Mouse (Mus musculus) liver, postnatal 0 days (tissue): ENCODE results near the gene Gtf2ird1. TPM values are rescaled to one million over a fixed set of nuclear protein-coding genes. Genes with fewer than 3 reads are reported as not detected.
A peak's percentile ranks its signal among the peaks of the same experiment; 100 is the strongest.

Source experiments
- ATAC-seq: fragments of 200-750 bp; cut with Nextera tagmentation; 2 replicates; pipeline ENCODE4 v1.8.0; 2017; ENCODE audit warnings: mild to moderate bottlenecking, moderate library complexity
- DNase-seq: peaks from one replicate; pipeline ENCODE4 v3.0.0-alpha.2; 2016
- H3K27ac ChIP-seq: fragments of 300-500 bp; sonication (generic); 2 replicates; pipeline ENCODE4 v1.5.1; 2014; ENCODE audit warnings: antibody characterized with exemption, moderate library complexity, mild to moderate bottlenecking, low read depth
- H3K27me3 ChIP-seq: fragments of 300-500 bp; sonication (generic); 2 replicates; pipeline ENCODE4 v1.6.1; 2014; ENCODE audit warnings: low read length, control low read depth, mixed read lengths; ENCODE audit not compliant: insufficient read depth
- H3K36me3 ChIP-seq: fragments of 300-500 bp; sonication (generic); replicated peaks from 2 replicates; pipeline ENCODE4 v1.6.1; 2014; ENCODE audit warnings: mild to moderate bottlenecking, control low read depth, low read length, moderate library complexity, mixed read lengths; ENCODE audit not compliant: insufficient read depth
- H3K4me1 ChIP-seq: fragments of 300-500 bp; sonication (generic); 2 replicates; pipeline ENCODE4 v1.6.1; 2014; ENCODE audit warnings: antibody characterized with exemption, mild to moderate bottlenecking, control low read depth; ENCODE audit not compliant: insufficient read depth
- H3K4me2 ChIP-seq: fragments of 300-500 bp; sonication (generic); 2 replicates; pipeline ENCODE4 v1.6.1; 2014; ENCODE audit warnings: low read depth, mild to moderate bottlenecking, low read length, moderate library complexity, mixed read lengths
- H3K4me3 ChIP-seq: fragments of 300-500 bp; sonication (generic); 2 replicates; pipeline ENCODE4 v1.5.1; 2014; ENCODE audit warnings: low read depth, low read length
- H3K9ac ChIP-seq: fragments of 300-500 bp; sonication (generic); replicated peaks from 2 replicates; pipeline ENCODE4 v1.6.1; 2014; ENCODE audit warnings: mild to moderate bottlenecking, moderate library complexity
- H3K9me3 ChIP-seq: fragments of 300-500 bp; sonication (generic); 2 replicates; pipeline ENCODE4 v1.6.1; 2016; ENCODE audit warnings: mild to moderate bottlenecking, control low read depth, low read length, mixed read lengths
- CTCF ChIP-seq: sonication (generic); IDR thresholded peaks from 2 replicates; pipeline ENCODE4 v1.5.1; 2016; ENCODE audit warnings: antibody characterized with exemption, low read depth
- EP300 ChIP-seq: IDR thresholded peaks from 2 replicates; pipeline ENCODE4 v1.6.1; 2016; ENCODE audit warnings: antibody characterized with exemption, low read depth, mild to moderate bottlenecking
- WGBS: fragments of 180-500 bp; shearing (Covaris S2); extraction: QIAGEN DNeasy Blood & Tissue Kit; methylation state at CpG from one replicate; pipeline ENCODE4 v1.1.7; 2014; ENCODE audit not compliant: insufficient replicate concordance; 5-methylcytosine and 5-hydroxymethylcytosine counted together
- polyA plus RNA-seq: library from polyadenylated mRNA; unstranded; fragments of >200 nt; fragmentation: Nextera tagmentation; extraction: Ambion mirVana; gene quantifications from 2 replicates; pipeline ENCODE4 v1.2.1, GENCODE M21; 2015

The Gtf2ird1 gene
- polyA plus RNA-seq, 1 experiment from 2014 or later, result 10.0 TPM

GRCm38 (mm10) chr5:134375256-134375655 is 81.3 kb downstream of the Gtf2ird1 start:
- no peak overlapping the region for H3K9ac ChIP-seq
- WGBS, result 86% methylated on average over 1 of the region's 1 CpGs
- H3K4me1 ChIP-seq, result no peaks in the 10 kb centered on the region
- H3K9me3 ChIP-seq, result no peaks in the 10 kb centered on the region
- no peak for ATAC-seq
- no peaks in the 10 kb centered on the region for H3K27me3 ChIP-seq
- no peak for DNase-seq
- no peak for TF ChIP-seq EP300
- TF ChIP-seq CTCF, result no peak
- H3K4me3 ChIP-seq, result no peak overlapping the region
- no peak overlapping the region for H3K27ac ChIP-seq
- no peak overlapping the region for H3K4me2 ChIP-seq
- H3K36me3 ChIP-seq, result peaks cover 2% of the 10 kb centered on the region; the same call in 1 of the 2 replicates

- peak overlapping the region; percentile 41; the same call in 1 of the 2 replicates for H3K27ac ChIP-seq
- no peak for DNase-seq
- peak; percentile 73 for ATAC-seq
Measured at GRCm38 (mm10) chr5:134374546-134374945, 82.0 kb downstream of the Gtf2ird1 start.

GRCm38 (mm10) chr5:134373912-134374488 is 82.5 kb downstream of the Gtf2ird1 start:
- H3K27me3 ChIP-seq, result no peaks in the 10 kb centered on the region
- TF ChIP-seq CTCF, result peak; percentile 95
- no peak for TF ChIP-seq EP300
- DNase-seq, result peak; percentile 52
- no peaks in the 10 kb centered on the region for H3K4me1 ChIP-seq
- no peak overlapping the region for H3K4me3 ChIP-seq
- ATAC-seq, result peak; percentile 39; the same call in 1 of the 2 replicates
- H3K27ac ChIP-seq, result peak overlapping the region; percentile 41; the same call in 1 of the 2 replicates
- H3K36me3 ChIP-seq, result peaks cover 2% of the 10 kb centered on the region; the same call in 1 of the 2 replicates
- 37% methylated on average over 9 of the region's 9 CpGs for WGBS
- no peaks in the 10 kb centered on the region for H3K9me3 ChIP-seq
- no peak overlapping the region for H3K4me2 ChIP-seq
- no peak overlapping the region for H3K9ac ChIP-seq

More at GRCm38 (mm10) chr5:134374546-134374945, 82.0 kb downstream of the Gtf2ird1 start:
- Histone ChIP-seq H3K4me3 (no peak overlapping the region), H3K27me3 (no peaks in the 10 kb centered on the region), H3K4me1 (no peaks in the 10 kb centered on the region), H3K36me3 (peaks cover 2% of the 10 kb centered on the region; the same call in 1 of the 2 replicates), H3K4me2 (no peak overlapping the region), H3K9me3 (no peaks in the 10 kb centered on the region), H3K9ac (no peak overlapping the region)
- TF ChIP-seq EP300, result no peak
- no peak for TF ChIP-seq CTCF

- DNase-seq (no peak), ATAC-seq (no peak)
- Histone ChIP-seq H3K27me3 (no peaks in the 10 kb centered on the region), H3K4me2 (no peak overlapping the region), H3K4me3 (no peak overlapping the region), H3K36me3 (peaks cover 2% of the 10 kb centered on the region; the same call in 1 of the 2 replicates), H3K27ac (no peak overlapping the region), H3K9me3 (no peaks in the 10 kb centered on the region), H3K9ac (no peak overlapping the region), H3K4me1 (no peaks in the 10 kb centered on the region)
- no peak for TF ChIP-seq EP300
- TF ChIP-seq CTCF, result peak; percentile 55
- WGBS, result 83% methylated on average over 6 of the region's 6 CpGs
Measured at GRCm38 (mm10) chr5:134372926-134373658, 83.4 kb downstream of the Gtf2ird1 start.

- TF ChIP-seq EP300 (no peak), CTCF (no peak)
- no peak for ATAC-seq
- Histone ChIP-seq H3K36me3 (peaks cover 2% of the 10 kb centered on the region; the same call in 1 of the 2 replicates), H3K9ac (no peak overlapping the region), H3K27me3 (no peaks in the 10 kb centered on the region), H3K4me3 (no peak overlapping the region), H3K4me2 (no peak overlapping the region), H3K9me3 (no peaks in the 10 kb centered on the region), H3K4me1 (no peaks in the 10 kb centered on the region), H3K27ac (no peak overlapping the region)
- DNase-seq, result no peak
- WGBS, result 80% methylated on average over 5 of the region's 5 CpGs
Measured at GRCm38 (mm10) chr5:134371511-134372289, 84.8 kb downstream of the Gtf2ird1 start.

GRCm38 (mm10) chr5:134370831-134371230 is 85.7 kb downstream of the Gtf2ird1 start:
- H3K4me1 ChIP-seq, result no peaks in the 10 kb centered on the region
- no peaks in the 10 kb centered on the region for H3K27me3 ChIP-seq
- 76% methylated on average over 2 of the region's 2 CpGs for WGBS
- TF ChIP-seq CTCF (no peak), EP300 (no peak)
- H3K9me3 ChIP-seq, result no peaks in the 10 kb centered on the region
- H3K9ac ChIP-seq, result no peak overlapping the region
- H3K4me2 ChIP-seq, result no peak overlapping the region
- no peak overlapping the region for H3K27ac ChIP-seq
- no peak for ATAC-seq
- H3K36me3 ChIP-seq, result peaks cover 4% of the 10 kb centered on the region; the same call in 1 of the 2 replicates
- no peak overlapping the region for H3K4me3 ChIP-seq
- DNase-seq, result no peak
